Mouse (Mus musculus) thymus, postnatal 0 days (tissue): Measurements from ENCODE around the gene Selp. TPM values are rescaled to one million over a fixed set of nuclear protein-coding genes. Genes with fewer than 3 reads are reported as not detected.
A peak's percentile ranks its signal among the peaks of the same experiment; 100 is the strongest.

Experiments used
- DNase-seq: peaks from one replicate; pipeline ENCODE4 v3.0.0-alpha.2; 2015; ENCODE audit warnings: low spot score
- polyA plus RNA-seq: library from polyadenylated mRNA; unstranded; fragments of >200 nt; fragmentation: Nextera tagmentation; extraction: Ambion mirVana; gene quantifications from 2 replicates; pipeline ENCODE4 v1.2.1, GENCODE M21; 2015

Selp gene
- polyA plus RNA-seq, 1 experiment from 2014 or later = 1.1 TPM

GRCm38 (mm10) chr1:164117869-164118268 is 2.8 kb downstream of the Selp start:
- no peak for DNase-seq

GRCm38 (mm10) chr1:164119892-164120776 is 5.1 kb downstream of the Selp start:
- no peak for DNase-seq

GRCm38 (mm10) chr1:164120777-164121158 is 5.7 kb downstream of the Selp start:
- no peak for DNase-seq

GRCm38 (mm10) chr1:164123836-164124235 is 8.8 kb downstream of the Selp start:
- DNase-seq = no peak

GRCm38 (mm10) chr1:164130013-164130412 is 14.9 kb downstream of the Selp start:
- DNase-seq = no peak

- DNase-seq = no peak
Measured at GRCm38 (mm10) chr1:164132609-164133008, 17.5 kb downstream of the Selp start.

- no peak for DNase-seq
Measured at GRCm38 (mm10) chr1:164134101-164134500, 19.0 kb downstream of the Selp start.

GRCm38 (mm10) chr1:164135360-164135759 is 20.3 kb downstream of the Selp start:
- DNase-seq = peak; percentile 66

- DNase-seq = peak; percentile 62
Measured at GRCm38 (mm10) chr1:164135960-164136359, 20.9 kb downstream of the Selp start.

- DNase-seq = no peak
Measured at GRCm38 (mm10) chr1:164136636-164137035, 21.6 kb downstream of the Selp start.

- DNase-seq = peak; percentile 87
Measured at GRCm38 (mm10) chr1:164138365-164139130, 23.5 kb downstream of the Selp start.

GRCm38 (mm10) chr1:164139464-164139863 is 24.4 kb downstream of the Selp start:
- no peak for DNase-seq

- DNase-seq = no peak
Measured at GRCm38 (mm10) chr1:164149083-164149482, 34.0 kb downstream of the Selp start.

- no peak for DNase-seq
Measured at GRCm38 (mm10) chr1:164151387-164152088, 36.5 kb downstream of the Selp start, which contains the start of gene F5. F5 (plus strand) TSS chr1:164151838.

- DNase-seq = no peak
Measured at GRCm38 (mm10) chr1:164152836-164153235, 37.8 kb downstream of the Selp start.

- no peak for DNase-seq
Measured at GRCm38 (mm10) chr1:164154983-164155382, 39.9 kb downstream of the Selp start.

GRCm38 (mm10) chr1:164158571-164158970 is 43.5 kb downstream of the Selp start:
- DNase-seq = no peak

GRCm38 (mm10) chr1:164159781-164160180 is 44.7 kb downstream of the Selp start:
- DNase-seq = no peak

GRCm38 (mm10) chr1:164162745-164163144 is 47.7 kb downstream of the Selp start:
- no peak for DNase-seq

- DNase-seq = no peak
Measured at GRCm38 (mm10) chr1:164168818-164169217, 53.8 kb downstream of the Selp start.

GRCm38 (mm10) chr1:164170434-164170833 is 55.4 kb downstream of the Selp start:
- DNase-seq = no peak

- DNase-seq = no peak
Measured at GRCm38 (mm10) chr1:164173145-164173544, 58.1 kb downstream of the Selp start.
